Mouse (Mus musculus) embryo, embryonic 10.5 days (tissue): ENCODE measurements around the gene Olfr1331.
"Not testable (repeated sequence)": the region's sequence is repeated elsewhere in the genome, so short reads cannot be mapped to it uniquely, and the experiment has no call there.

Experiments used
- DNase-seq: peaks from one replicate; pipeline ENCODE4 v3.0.0-alpha.2; 2015; ENCODE audit warnings: low spot score

The Olfr1331 gene

GRCm38 (mm10) chr4:118864349-118864748, at the start of gene Olfr1331:
Gene Olfr1331 (plus strand): TSS chr4:118864649.
- DNase-seq, result no peak

- no peak for DNase-seq
These were observed 45.5 kb upstream of the Olfr1331 start for GRCm38 (mm10) chr4:118818921-118819320.

- no peak for DNase-seq
These were observed 28.3 kb upstream of the Olfr1331 start, which contains the start of gene Olfr1333 for GRCm38 (mm10) chr4:118836179-118836578. Gene Olfr1333 (minus strand): TSS chr4:118836279.

GRCm38 (mm10) chr4:118861791-118862190, 2.7 kb upstream of the Olfr1331 start:
- no peak for DNase-seq

GRCm38 (mm10) chr4:118862704-118863103, 1.7 kb upstream of the Olfr1331 start:
- peak; percentile 1 for DNase-seq

GRCm38 (mm10) chr4:118867566-118867965, 3.1 kb downstream of the Olfr1331 start:
- DNase-seq, result no peak

GRCm38 (mm10) chr4:118888297-118888696, 23.8 kb downstream of the Olfr1331 start, which contains the start of gene Olfr1330:
Gene Olfr1330 (plus strand): TSS chr4:118888597.
- DNase-seq, result no peak

GRCm38 (mm10) chr4:118901981-118902380, 37.5 kb downstream of the Olfr1331 start:
- DNase-seq, result no peak

- DNase-seq, result not testable (repeated sequence)
These were observed 52.9 kb downstream of the Olfr1331 start, which contains the start of gene Olfr1329 for GRCm38 (mm10) chr4:118917365-118917764. Gene Olfr1329 (minus strand): TSS chr4:118917465.
